Mouse (Mus musculus): Measurements from ENCODE around the gene Retreg1. TPM values are rescaled to one million over a fixed set of nuclear protein-coding genes. Genes with fewer than 3 reads are reported as not detected.

Retreg1 gene
- total RNA-seq, 2 experiments from 2014 or later: 114 to 115 TPM

DNA sequence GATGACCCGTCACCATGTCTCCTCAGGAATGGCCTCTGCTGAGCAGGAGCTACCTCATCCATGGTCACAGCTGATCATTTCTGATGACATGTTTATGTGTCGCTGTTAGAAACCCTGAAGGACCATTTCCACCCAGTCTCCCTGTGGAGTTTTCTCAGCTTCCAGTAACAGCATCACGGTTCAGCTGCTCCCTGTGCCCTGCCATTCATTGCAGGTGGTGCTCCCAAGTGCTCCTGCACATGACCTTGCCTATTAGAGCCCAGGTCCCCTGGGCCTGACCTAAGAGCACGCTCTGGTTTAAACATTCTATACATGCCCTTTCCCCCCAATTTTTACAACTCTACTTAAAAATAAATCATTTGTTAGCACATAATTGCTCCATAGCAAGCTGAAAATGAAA lies 169.9 kb downstream of the Retreg1 start:
- no peak for DNase-seq

DNA sequence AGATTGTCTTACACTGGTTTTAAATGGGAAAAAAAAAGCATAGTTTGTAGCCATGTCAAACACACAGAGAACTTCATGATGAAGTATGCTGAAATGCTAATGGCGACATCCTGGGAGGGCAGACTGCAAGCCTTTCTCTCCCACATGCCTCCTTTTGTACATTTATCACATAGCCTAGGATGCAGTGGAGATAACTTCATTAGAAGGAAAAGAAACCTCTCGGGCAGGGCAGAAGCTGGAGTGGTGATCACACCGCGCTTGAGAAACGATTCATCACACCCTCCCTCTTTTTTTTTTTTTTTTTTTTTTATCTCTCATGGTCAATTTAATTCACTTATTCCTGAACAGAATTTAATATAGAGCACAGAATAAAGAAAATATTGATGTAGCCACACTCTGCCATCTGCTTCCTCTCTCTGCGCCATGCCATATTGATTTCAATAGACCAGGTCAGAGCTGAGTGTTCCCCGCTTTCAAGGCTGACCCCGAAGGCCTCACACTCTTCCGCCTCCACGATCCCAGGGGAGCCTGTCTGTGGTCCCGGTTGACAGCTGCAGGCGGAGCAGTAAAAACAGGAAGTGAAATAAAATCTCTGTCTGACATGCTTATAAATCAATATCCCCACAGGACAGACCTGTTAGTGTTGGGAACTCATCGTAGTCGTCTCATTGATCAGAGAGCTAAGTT lies 173.1 kb downstream of the Retreg1 start:
- no peak for DNase-seq

DNA sequence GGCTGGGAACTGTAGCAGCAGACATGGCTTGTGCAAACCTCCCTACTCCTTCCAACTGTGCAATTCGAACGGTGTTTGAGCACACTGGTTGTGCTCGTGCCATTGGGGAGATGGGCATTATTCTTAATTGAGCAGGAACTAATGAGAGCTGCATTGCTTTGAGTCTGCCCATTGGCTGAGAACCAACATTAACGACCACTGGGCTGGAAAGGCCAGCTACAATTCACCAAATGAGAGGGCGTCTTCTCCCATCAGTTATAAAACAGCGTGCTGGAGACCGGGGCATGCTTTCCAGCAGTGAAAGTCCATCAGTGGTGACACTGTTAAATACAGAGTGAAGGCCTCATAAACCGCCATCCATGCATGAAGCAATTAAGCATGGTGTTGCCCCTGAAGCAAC lies 178.7 kb downstream of the Retreg1 start:
- DNase-seq: no peak

DNA sequence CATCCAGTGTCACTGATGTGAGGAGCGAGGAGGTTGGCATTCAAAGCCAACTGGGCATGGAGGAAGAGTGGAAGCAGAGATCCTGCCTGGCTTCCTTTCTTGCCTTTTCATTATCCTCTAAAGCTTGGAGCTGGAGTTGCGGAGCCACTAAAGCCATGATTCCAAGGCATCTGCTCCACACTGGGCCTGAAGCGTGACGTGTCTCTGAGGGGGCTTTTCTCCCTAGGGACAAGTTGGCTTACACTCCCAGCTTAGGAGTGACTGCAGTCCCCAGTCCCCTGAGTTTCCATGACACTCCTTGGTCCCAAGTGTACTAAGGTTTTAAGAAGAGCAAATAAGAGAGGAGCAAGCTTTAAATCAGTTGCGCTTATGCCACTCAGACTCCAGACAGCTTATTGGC lies 179.7 kb downstream of the Retreg1 start:
- DNase-seq: no peak

Small RNA genes lying within 50 kb of the gene (microRNA-seq; reads per million reads assigned to microRNA genes)
- gene Mir7212: 0.75 to 1.6 reads per million in 2 experiments

Other genes starting within 250 kb of the Retreg1 start
- 10 to 100 TPM; 63.8 to 70.8 TPM for gene Myo10, start 220.7 kb upstream of the Retreg1 start, total RNA-seq (2021)
- 10 to 100 TPM; 29.5 to 32.4 TPM for gene Zfp622, start 141.2 kb downstream of the Retreg1 start, total RNA-seq (2021)